ENCODE assay signal across 25 mouse cellular contexts in the genomic region with DNA sequence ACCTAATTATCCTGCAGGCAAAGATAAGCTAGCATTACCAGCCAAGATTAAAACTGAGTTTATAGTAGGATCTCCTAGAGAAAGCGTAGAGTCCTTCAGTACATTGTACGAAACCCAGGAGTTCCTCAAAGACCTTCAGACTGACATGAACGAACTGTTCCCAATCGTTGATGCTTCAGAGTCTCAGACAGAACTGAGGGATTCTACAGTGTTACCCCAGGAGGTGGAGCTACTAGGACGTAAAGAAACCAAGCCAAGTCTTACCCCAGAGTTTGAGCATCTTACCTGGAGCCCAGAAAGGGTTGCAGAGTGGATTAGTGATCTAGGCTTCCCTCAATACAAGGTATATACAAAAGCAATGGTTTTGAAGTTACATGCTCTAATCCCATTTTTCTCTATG. TPM values are rescaled to one million over a fixed set of nuclear protein-coding genes. Genes with fewer than 3 reads are reported as not detected.
DNase-seq lines count a peak whose midpoint lies in the region; ATAC-seq and TF ChIP-seq lines count a peak whose summit lies in the region.
"Had no signal": no experiment of that assay in that cellular context is flagged by ENCODE, and none has a peak within 500 bp of the region (broad histone marks: within the 10 kb centered on the region; RNA-seq: fewer than 3 reads in every experiment).

No protein-coding gene starts in this region.

- H3K4me2 ChIP-seq in hindbrain, postnatal 0 days (ENCODE audit: low read depth, low read length): no peak overlapping the region
- H3K4me2 ChIP-seq in hindbrain, embryonic 11.5 days (replicated peaks; ENCODE audit: low read depth, low read length): no peak overlapping the region
- H3K4me2 ChIP-seq: embryonic facial prominence, embryonic 15.5 days; heart, embryonic 11.5 days; heart, embryonic 15.5 days; hindbrain, embryonic 15.5 days had no signal

- H3K9me3 ChIP-seq in hindbrain, postnatal 0 days (ENCODE audit: low read length): no peaks in the 10 kb centered on the region
- no peaks in the 10 kb centered on the region for H3K9me3 ChIP-seq in hindbrain, embryonic 11.5 days (ENCODE audit: control insufficient read depth, low read length)
- H3K9me3 ChIP-seq: embryonic facial prominence, embryonic 15.5 days; forebrain, embryonic 10.5 days; G1E; heart, embryonic 15.5 days; hindbrain, embryonic 10.5 days; hindbrain, embryonic 15.5 days had no signal

- no peak for DNase-seq in hindbrain, postnatal 0 days (ENCODE audit: low spot score)
- DNase-seq in hindbrain, embryonic 11.5 days (ENCODE audit: low spot score): no peak
- no peak for DNase-seq in testis, postnatal 14 days (ENCODE audit: low spot score)
- DNase-seq in induced T-regulatory cell, adult 2 months (ENCODE audit: low read depth): peak; percentile 29
- no peak for DNase-seq in adrenal gland, postnatal 14 days
- no peak for DNase-seq in frontal cortex, postnatal 14 days (ENCODE audit: low spot score in 2 of 2)
- DNase-seq: adrenal gland, adult 8-10 months; B cell, adult 2 months; cerebellum, adult 11 months; cerebellum, adult 8-10 months; cerebellum, postnatal 14 days; embryo, embryonic 11 days; gastrocnemius, postnatal 10 days; heart, adult 2 months had no signal

- no peak overlapping the region for H3K27ac ChIP-seq in hindbrain, postnatal 0 days
- H3K27ac ChIP-seq in hindbrain, embryonic 11.5 days (ENCODE audit: low read depth, low read length): no peak overlapping the region
- no peak overlapping the region for H3K27ac ChIP-seq in testis, adult 2 months (ENCODE audit: control insufficient read depth, insufficient read depth, low read depth, low read length)
- H3K27ac ChIP-seq: embryonic facial prominence, embryonic 15.5 days; forebrain, embryonic 10.5 days; heart, adult 2 months; heart, embryonic 15.5 days; hindbrain, embryonic 10.5 days; hindbrain, embryonic 15.5 days had no signal

- no peak overlapping the region for H3K9ac ChIP-seq in hindbrain, postnatal 0 days (replicated peaks; ENCODE audit: low read length)
- H3K9ac ChIP-seq in hindbrain, embryonic 11.5 days (ENCODE audit: low read depth, low read length): no peak overlapping the region
- H3K9ac ChIP-seq: embryonic facial prominence, embryonic 15.5 days; heart, embryonic 15.5 days; hindbrain, embryonic 15.5 days had no signal

- no peak for TF ChIP-seq POLR2A in testis, adult 2 months (IDR thresholded peaks at IDR 0.05; ENCODE audit: control insufficient read depth, low read depth, low read length)

- no peak overlapping the region for H3K4me3 ChIP-seq in hindbrain, postnatal 0 days (ENCODE audit: low read length)
- H3K4me3 ChIP-seq in hindbrain, embryonic 11.5 days (ENCODE audit: low read depth, low read length): no peak overlapping the region
- peak overlapping the region; percentile 16; the same call in 1 of the 2 replicates for H3K4me3 ChIP-seq in testis, adult 2 months (ENCODE audit: control insufficient read depth, low read depth, low read length)
- H3K4me3 ChIP-seq: embryonic facial prominence, embryonic 15.5 days; erythroblast, embryonic 14.5 days; forebrain, embryonic 10.5 days; heart, adult 2 months; heart, embryonic 15.5 days; hindbrain, embryonic 10.5 days; hindbrain, embryonic 15.5 days had no signal

- H3K36me3 ChIP-seq in hindbrain, postnatal 0 days (ENCODE audit: insufficient read depth, low read length): no peaks in the 10 kb centered on the region
- H3K36me3 ChIP-seq in hindbrain, embryonic 11.5 days (ENCODE audit: control insufficient read depth, insufficient read depth, low read length): no peaks in the 10 kb centered on the region
- H3K36me3 ChIP-seq in testis, adult 2 months (ENCODE audit: control insufficient read depth, insufficient read depth, low read length): peaks cover 2% of the 10 kb centered on the region
- H3K36me3 ChIP-seq: embryonic facial prominence, embryonic 15.5 days; forebrain, embryonic 10.5 days; heart, embryonic 15.5 days; hindbrain, embryonic 10.5 days; hindbrain, embryonic 15.5 days had no signal

- H3K4me1 ChIP-seq in hindbrain, postnatal 0 days (ENCODE audit: insufficient read depth, low read length): no peaks in the 10 kb centered on the region
- H3K4me1 ChIP-seq in hindbrain, embryonic 11.5 days (replicated peaks; ENCODE audit: control insufficient read depth, insufficient read depth, low read length): peaks cover 6% of the 10 kb centered on the region
- peaks cover 4% of the 10 kb centered on the region; the same call in 1 of the 2 replicates for H3K4me1 ChIP-seq in testis, adult 2 months (ENCODE audit: control insufficient read depth, insufficient read depth, low read length)

- 69% methylated on average over 5 of the region's 5 CpGs for WGBS in hindbrain, postnatal 0 days
- WGBS in hindbrain, embryonic 11.5 days: 72% methylated on average over 5 of the region's 5 CpGs

- TF ChIP-seq CTCF in hindbrain, postnatal 0 days (IDR thresholded peaks at IDR 0.05; ENCODE audit: low read depth): 0 out of 2 replicates have a peak, but pooled peaks have one; percentile 3
- no peak for TF ChIP-seq CTCF in testis, adult 2 months (IDR thresholded peaks at IDR 0.05; ENCODE audit: control insufficient read depth, insufficient read depth, insufficient replicate concordance, low read depth, low read length)

- H3K27me3 ChIP-seq in hindbrain, postnatal 0 days (ENCODE audit: insufficient read depth, low read length): no peaks in the 10 kb centered on the region
- no peaks in the 10 kb centered on the region for H3K27me3 ChIP-seq in hindbrain, embryonic 11.5 days (ENCODE audit: control insufficient read depth, insufficient read depth, low read length)
- H3K27me3 ChIP-seq in testis, adult 2 months (ENCODE audit: control insufficient read depth, insufficient read depth, low read length): no peaks in the 10 kb centered on the region
- H3K27me3 ChIP-seq: embryonic facial prominence, embryonic 15.5 days; heart, embryonic 15.5 days; hindbrain, embryonic 15.5 days had no signal

- ATAC-seq in hindbrain, postnatal 0 days: no peak
- ATAC-seq in hindbrain, embryonic 11.5 days (ENCODE audit: low FRiP score): no peak
- ATAC-seq: forebrain, embryonic 14.5 days had no signal

RNA-seq across cellular contexts. Expression of a gene that starts 1.4 kb away (rescaled TPM):
- total RNA-seq in hindbrain, postnatal 0 days (2014; rRNA removed): 13.7 and 14.0 TPM in 2 replicates
- 3.4 and 3.9 TPM in 2 replicates for polyA plus RNA-seq in hindbrain, postnatal 0 days (2015; fragmentation: Nextera tagmentation; extraction: Ambion mirVana)
- 3.3 and 5.3 TPM in 2 replicates for polyA plus RNA-seq in hindbrain, embryonic 11.5 days (2014; fragmentation: Nextera tagmentation; extraction: Ambion mirVana)
- 2.9 and 3.3 TPM in 2 replicates for polyA plus RNA-seq in testis, adult 2 months (2012; rRNA removed)
- total RNA-seq in adrenal gland, postnatal 14 days (2021): 22.6 and 23.4 TPM in 2 replicates

RNA-seq across cellular contexts. Expression of a gene that starts 2.2 kb away (rescaled TPM):
- 0.10 and 0.83 TPM in 2 replicates for total RNA-seq in hindbrain, postnatal 0 days (2014; rRNA removed)
- 2.3 TPM in 2 replicates for polyA plus RNA-seq in hindbrain, postnatal 0 days (2015; fragmentation: Nextera tagmentation; extraction: Ambion mirVana)
- 1.4 and 1.6 TPM in 2 replicates for polyA plus RNA-seq in hindbrain, embryonic 11.5 days (2014; fragmentation: Nextera tagmentation; extraction: Ambion mirVana)
- polyA plus RNA-seq in testis, adult 2 months (2012; rRNA removed): 20.3 and 27.1 TPM in 2 replicates
- total RNA-seq in adrenal gland, postnatal 14 days (2021): 2.0 and 2.7 TPM in 2 replicates
- total RNA-seq: heart, adult 2 months had no signal
- polyA plus RNA-seq: erythroblast, embryonic 14.5 days; G1E had no signal

RNA-seq across cellular contexts. Expression of a gene that starts 36.8 kb away (rescaled TPM):
- 0.84 TPM in 1 of 2 replicates, not detected in the other for total RNA-seq in hindbrain, postnatal 0 days (2014; rRNA removed)
- 0.48 TPM in 2 replicates for polyA plus RNA-seq in hindbrain, postnatal 0 days (2015; fragmentation: Nextera tagmentation; extraction: Ambion mirVana)
- 1.1 and 2.0 TPM in 2 replicates for polyA plus RNA-seq in hindbrain, embryonic 11.5 days (2014; fragmentation: Nextera tagmentation; extraction: Ambion mirVana)
- 68.5 and 75.4 TPM in 2 replicates for polyA plus RNA-seq in testis, adult 2 months (2012; rRNA removed)
- total RNA-seq in adrenal gland, postnatal 14 days (2021): 0.33 and 0.90 TPM in 2 replicates
- total RNA-seq: common myeloid progenitor, adult 5-6 weeks had no signal
- polyA plus RNA-seq: G1E had no signal

RNA-seq across cellular contexts. Expression of a gene that starts 53.9 kb away (rescaled TPM):
- 31.0 and 40.7 TPM in 2 replicates for total RNA-seq in hindbrain, postnatal 0 days (2014; rRNA removed)
- 12.0 and 12.4 TPM in 2 replicates for polyA plus RNA-seq in hindbrain, postnatal 0 days (2015; fragmentation: Nextera tagmentation; extraction: Ambion mirVana)
- 14.8 and 17.0 TPM in 2 replicates for polyA plus RNA-seq in hindbrain, embryonic 11.5 days (2014; fragmentation: Nextera tagmentation; extraction: Ambion mirVana)
- polyA plus RNA-seq in testis, adult 2 months (2012; rRNA removed): 66.1 and 69.6 TPM in 2 replicates
- total RNA-seq in adrenal gland, postnatal 14 days (2021): 13.2 and 14.7 TPM in 2 replicates

RNA-seq across cellular contexts. Expression of a gene that starts 54.7 kb away (rescaled TPM):
- total RNA-seq in hindbrain, postnatal 0 days (2014; rRNA removed): 56.3 and 61.1 TPM in 2 replicates
- polyA plus RNA-seq in hindbrain, postnatal 0 days (2015; fragmentation: Nextera tagmentation; extraction: Ambion mirVana): 45.6 and 45.8 TPM in 2 replicates
- polyA plus RNA-seq in hindbrain, embryonic 11.5 days (2014; fragmentation: Nextera tagmentation; extraction: Ambion mirVana): 26.0 and 31.4 TPM in 2 replicates
- 76.4 and 81.4 TPM in 2 replicates for polyA plus RNA-seq in testis, adult 2 months (2012; rRNA removed)
- total RNA-seq in adrenal gland, postnatal 14 days (2021): 86.3 and 153 TPM in 2 replicates

Comparison
In these comparisons a context has a peak if more than half of its experiments do, and no peak if none do; other contexts are left out.
1. RNA of a gene that starts 36.8 kb away (polyA plus RNA-seq): 68.5 to 75.4 TPM in testis, adult 2 months; 1.1 to 2.0 TPM in hindbrain, embryonic 11.5 days and 0.48 TPM in hindbrain, postnatal 0 days; every median in the first group is over 10 times any median in the second.